Comparison of ENCODE assay signal across 8 mouse cellular contexts in genomic region chr16:55821571-55821981, GRCm38 (mm10). TPM values are rescaled to one million over a fixed set of nuclear protein-coding genes. Genes with fewer than 3 reads are reported as not detected.
A peak's percentile ranks its signal among the peaks of the same experiment; 100 is the strongest.
DNase-seq lines count a peak whose midpoint lies in the region; ATAC-seq and TF ChIP-seq lines count a peak whose summit lies in the region.

No protein-coding gene starts in this region.

- peak; percentile 15 for DNase-seq in ovary, postnatal 10 days (ENCODE audit: low spot score)
- no peak for DNase-seq in ovary, postnatal 36 days (ENCODE audit: low spot score)
- DNase-seq in heart, postnatal 0 days (ENCODE audit: low spot score), result peak; percentile 9
- no peak for DNase-seq in layer of hippocampus, adult 9-11 months
- DNase-seq in urinary bladder, postnatal 25 days (ENCODE audit: low spot score), result no peak

- under 1% methylated on average over 39 of the region's 40 CpGs for whole genome bisulfite sequencing in heart, postnatal 0 days
- WGBS in limb, embryonic 13.5 days, result under 1% methylated on average over 40 of the region's 40 CpGs
- WGBS in midbrain, embryonic 15.5 days, result under 1% methylated on average over 39 of the region's 40 CpGs

- H3K36me3 ChIP-seq in heart, postnatal 0 days (replicated peaks; ENCODE audit: control insufficient read depth, insufficient read depth, low read length), result peaks cover 14% of the 10 kb centered on the region
- H3K36me3 ChIP-seq in limb, embryonic 13.5 days, result peaks cover 20% of the 10 kb centered on the region
- no peaks in the 10 kb centered on the region for H3K36me3 ChIP-seq in midbrain, embryonic 15.5 days (replicated peaks)

- H3K4me2 ChIP-seq in heart, postnatal 0 days (ENCODE audit: low read depth, low read length), result peak overlapping the region; percentile 87
- H3K4me2 ChIP-seq in limb, embryonic 13.5 days (replicated peaks), result peak overlapping the region; percentile 88
- peak overlapping the region; percentile 97 for H3K4me2 ChIP-seq in midbrain, embryonic 15.5 days

- no peaks in the 10 kb centered on the region for H3K9me3 ChIP-seq in heart, postnatal 0 days (replicated peaks; ENCODE audit: control insufficient read depth, low read length)
- H3K9me3 ChIP-seq in limb, embryonic 13.5 days, result no peaks in the 10 kb centered on the region
- no peaks in the 10 kb centered on the region for H3K9me3 ChIP-seq in midbrain, embryonic 15.5 days

- H3K4me1 ChIP-seq in heart, postnatal 0 days (ENCODE audit: control insufficient read depth, insufficient read depth), result no peaks in the 10 kb centered on the region
- peaks cover 40% of the 10 kb centered on the region for H3K4me1 ChIP-seq in limb, embryonic 13.5 days
- peaks cover 10% of the 10 kb centered on the region; the same call in 1 of the 2 replicates for H3K4me1 ChIP-seq in midbrain, embryonic 15.5 days

- H3K4me3 ChIP-seq in heart, postnatal 0 days (ENCODE audit: low read depth, low read length), result peak overlapping the region; percentile 95
- H3K4me3 ChIP-seq in limb, embryonic 13.5 days, result peak overlapping the region; percentile 84
- peak overlapping the region; percentile 97 for H3K4me3 ChIP-seq in midbrain, embryonic 15.5 days

- ATAC-seq in common myeloid progenitor, adult 5-6 weeks (replicated peaks; ENCODE audit: low read depth, poor library complexity, severe bottlenecking), result peak; percentile 1; the same call in 1 of the 2 replicates
- ATAC-seq in heart, postnatal 0 days (ENCODE audit: insufficient read depth, low read depth), result peak; percentile 18
- ATAC-seq in limb, embryonic 13.5 days (ENCODE audit: low FRiP score, low read depth), result peak; percentile 22; the same call in 1 of the 2 replicates
- peak; percentile 69 for ATAC-seq in midbrain, embryonic 15.5 days (replicated peaks)

- H3K27ac ChIP-seq in heart, postnatal 0 days (ENCODE audit: low read depth), result peak overlapping the region; percentile 89
- H3K27ac ChIP-seq in limb, embryonic 13.5 days, result peak overlapping the region; percentile 82; the same call in 1 of the 2 replicates
- peak overlapping the region; percentile 63 for H3K27ac ChIP-seq in midbrain, embryonic 15.5 days

- no peak for TF ChIP-seq CTCF in heart, postnatal 0 days (IDR thresholded peaks at IDR 0.05; ENCODE audit: low read depth)

- H3K9ac ChIP-seq in heart, postnatal 0 days (replicated peaks; ENCODE audit: low read depth, low read length), result peak overlapping the region; percentile 83
- peak overlapping the region; percentile 79 for H3K9ac ChIP-seq in limb, embryonic 13.5 days
- H3K9ac ChIP-seq in midbrain, embryonic 15.5 days, result peak overlapping the region; percentile 74

- no peak for TF ChIP-seq EP300 in heart, postnatal 0 days (IDR thresholded peaks at IDR 0.05; ENCODE audit: low read depth)

- no peaks in the 10 kb centered on the region for H3K27me3 ChIP-seq in heart, postnatal 0 days (ENCODE audit: control insufficient read depth, insufficient read depth, low read length)
- H3K27me3 ChIP-seq in limb, embryonic 13.5 days, result no peaks in the 10 kb centered on the region
- peaks cover 20% of the 10 kb centered on the region for H3K27me3 ChIP-seq in midbrain, embryonic 15.5 days (replicated peaks)

RNA-seq across cellular contexts. Expression of gene Nfkbiz, which starts 17.1 kb away (rescaled TPM):
- total RNA-seq in common myeloid progenitor, adult 5-6 weeks (2017), result 25.9 and 26.7 TPM in 2 replicates
- 5.3 and 6.8 TPM in 2 replicates for total RNA-seq in heart, postnatal 0 days (2014; rRNA removed; ENCODE audit: low replicate concordance)
- 1.7 and 1.9 TPM in 2 replicates for polyA plus RNA-seq in heart, postnatal 0 days (2015; fragmentation: Nextera tagmentation; extraction: Ambion mirVana)
- 4.1 and 4.6 TPM in 2 replicates for polyA plus RNA-seq in limb, embryonic 13.5 days (2015; fragmentation: Nextera tagmentation; extraction: Ambion mirVana)
- 0.96 and 1.3 TPM in 2 replicates for polyA plus RNA-seq in midbrain, embryonic 15.5 days (2015; fragmentation: Nextera tagmentation; extraction: Ambion mirVana)

Comparison
In these comparisons a context has a peak if more than half of its experiments do, and no peak if none do; other contexts are left out.
1. DNase-seq: peak in ovary, postnatal 10 days (single experiment) and heart, postnatal 0 days (single experiment); none in ovary, postnatal 36 days (single experiment), layer of hippocampus, adult 9-11 months (single experiment) and urinary bladder, postnatal 25 days (single experiment).
2. ATAC-seq: peak in every context shown above with its lines; median percentile 69 in midbrain, embryonic 15.5 days; 22 in limb, embryonic 13.5 days; 18 in heart, postnatal 0 days; 1 in common myeloid progenitor, adult 5-6 weeks.
3. Peak in every context shown above with its lines, with median percentiles within 50 percentile points of each other: H3K27ac ChIP-seq, H3K4me2 ChIP-seq, H3K4me3 ChIP-seq and H3K9ac ChIP-seq.